Mouse (Mus musculus) kidney, embryonic 14.5 days (tissue): ENCODE measurements at regions not wholly inside any gene's neighbourhood (a gene's known extent, or its start where the extent isn't known, plus 50 kb on each side); places are given as distances from the start of the nearest gene placed in this dataset.
A peak's percentile ranks its signal among the peaks of the same experiment; 100 is the strongest.

Source experiments
- ATAC-seq: fragments of 200-750 bp; cut with Nextera tagmentation; 2 replicates; pipeline ENCODE4 v1.8.0; 2017; ENCODE audit warnings: moderate number of reproducible peaks, mild to moderate bottlenecking, moderate TSS enrichment, moderate library complexity; ENCODE audit not compliant: low FRiP score, low TSS enrichment
- H3K27ac ChIP-seq: fragments of 300-500 bp; sonication (generic); 2 replicates; pipeline ENCODE4 v1.5.1; 2014; ENCODE audit warnings: low read depth, mild to moderate bottlenecking, low read length, moderate library complexity, mixed read lengths
- H3K27me3 ChIP-seq: fragments of 300-500 bp; sonication (generic); 2 replicates; pipeline ENCODE4 v1.6.1; 2014; ENCODE audit warnings: mild to moderate bottlenecking, low read length; ENCODE audit not compliant: control insufficient read depth, insufficient read depth
- H3K36me3 ChIP-seq: fragments of 300-500 bp; sonication (generic); 2 replicates; pipeline ENCODE4 v1.6.1; 2014; ENCODE audit warnings: low read length, mixed read lengths; ENCODE audit not compliant: control insufficient read depth, insufficient read depth
- H3K4me1 ChIP-seq: fragments of 300-500 bp; sonication (generic); 2 replicates; pipeline ENCODE4 v1.6.1; 2014; ENCODE audit warnings: low read length, mixed read lengths; ENCODE audit not compliant: control insufficient read depth, insufficient read depth
- H3K4me2 ChIP-seq: fragments of 300-500 bp; sonication (generic); replicated peaks from 2 replicates; pipeline ENCODE4 v1.6.1; 2014; ENCODE audit warnings: low read depth, mild to moderate bottlenecking, low read length
- H3K4me3 ChIP-seq: fragments of 300-500 bp; sonication (generic); 2 replicates; pipeline ENCODE4 v1.5.1; 2014; ENCODE audit warnings: mild to moderate bottlenecking, low read length
- H3K9ac ChIP-seq: fragments of 300-500 bp; sonication (generic); 2 replicates; pipeline ENCODE4 v1.6.1; 2014; ENCODE audit warnings: low read depth, mild to moderate bottlenecking, low read length, moderate library complexity
- H3K9me3 ChIP-seq: fragments of 300-500 bp; sonication (generic); 2 replicates; pipeline ENCODE4 v1.6.1; 2016; ENCODE audit warnings: low read length; ENCODE audit not compliant: control insufficient read depth
- WGBS: fragments of 180-500 bp; shearing (Covaris S2); extraction: QIAGEN DNeasy Blood & Tissue Kit; methylation state at CpG from one replicate; pipeline ENCODE4 v1.1.7; 2014; 5-methylcytosine and 5-hydroxymethylcytosine counted together

DNA sequence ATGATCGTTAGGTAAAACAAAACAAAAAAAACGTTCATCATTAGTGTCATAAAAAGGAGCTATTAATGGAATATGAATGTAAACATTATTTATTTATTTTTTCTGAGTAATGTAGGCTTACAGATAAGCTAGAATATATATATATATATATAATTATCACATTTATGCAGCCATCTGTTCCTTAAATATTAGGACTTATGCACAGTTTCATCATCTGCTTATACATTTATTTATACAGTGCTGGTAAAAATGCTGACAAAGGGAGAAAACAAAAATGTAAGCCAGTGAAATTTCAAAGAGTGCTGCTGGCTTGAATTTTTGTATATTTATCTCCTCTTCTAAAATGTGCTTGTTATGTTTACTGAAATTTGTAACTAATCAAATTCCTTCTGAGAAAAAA is 4841.7 kb upstream of the Gm7489 start:
- Histone ChIP-seq H3K27me3 (no peaks in the 10 kb centered on the region), H3K36me3 (no peaks in the 10 kb centered on the region), H3K4me2 (no peak overlapping the region), H3K9me3 (no peaks in the 10 kb centered on the region), H3K4me3 (no peak overlapping the region), H3K4me1 (no peaks in the 10 kb centered on the region), H3K27ac (no peak overlapping the region), H3K9ac (no peak overlapping the region)
- ATAC-seq, result no peak
- 73% methylated on average over 2 of the region's 2 CpGs for WGBS

DNA sequence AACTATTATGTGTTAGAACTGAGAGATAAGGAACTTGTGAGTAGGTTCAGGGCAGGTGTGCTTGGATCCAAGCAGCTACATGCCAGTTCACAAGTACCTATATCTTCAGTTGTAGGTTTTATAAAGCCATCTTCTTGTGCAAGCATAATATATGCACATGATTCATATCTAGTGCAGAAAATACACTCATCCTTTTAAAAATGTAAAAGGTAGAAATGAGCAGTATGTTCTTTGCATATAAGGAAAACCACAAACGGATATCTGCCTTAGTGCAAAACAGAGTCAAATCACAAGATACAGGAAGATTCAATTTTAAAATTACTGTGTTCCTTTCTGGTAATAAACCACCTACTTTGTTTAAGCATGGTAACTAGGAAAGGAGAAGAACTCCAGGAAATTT is 4819.6 kb upstream of the Gm7489 start:
- Histone ChIP-seq H3K4me1 (no peaks in the 10 kb centered on the region), H3K9me3 (no peaks in the 10 kb centered on the region), H3K4me3 (no peak overlapping the region), H3K9ac (no peak overlapping the region), H3K36me3 (no peaks in the 10 kb centered on the region), H3K27ac (no peak overlapping the region), H3K4me2 (no peak overlapping the region), H3K27me3 (no peaks in the 10 kb centered on the region)
- ATAC-seq, result no peak
- WGBS, result 86% methylated on average over 1 of the region's 1 CpGs

DNA sequence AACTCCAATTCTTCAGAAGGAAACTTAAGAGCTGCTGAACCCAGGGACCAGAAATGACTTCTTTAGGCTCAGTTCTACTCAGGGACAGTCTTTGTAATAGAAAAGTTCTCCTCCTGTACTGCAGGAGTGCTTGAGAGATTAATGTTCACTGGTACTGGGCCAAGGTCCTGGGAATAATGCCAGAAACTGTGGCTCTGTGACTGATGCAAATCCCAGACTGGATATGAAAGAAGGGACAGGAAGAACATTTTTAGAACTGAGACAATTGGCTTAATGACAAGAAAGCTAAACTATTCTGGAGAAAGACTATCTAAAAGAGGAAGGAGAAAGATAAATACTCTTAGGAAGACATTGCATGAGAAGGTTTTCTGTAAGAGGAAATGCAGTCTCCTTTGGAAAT is 4818.8 kb upstream of the Gm7489 start:
- Histone ChIP-seq H3K9me3 (no peaks in the 10 kb centered on the region), H3K4me1 (no peaks in the 10 kb centered on the region), H3K4me2 (no peak overlapping the region), H3K4me3 (no peak overlapping the region), H3K27ac (no peak overlapping the region), H3K36me3 (no peaks in the 10 kb centered on the region), H3K9ac (no peak overlapping the region), H3K27me3 (no peaks in the 10 kb centered on the region)
- peak; percentile 86; the same call in 1 of the 2 replicates for ATAC-seq

DNA sequence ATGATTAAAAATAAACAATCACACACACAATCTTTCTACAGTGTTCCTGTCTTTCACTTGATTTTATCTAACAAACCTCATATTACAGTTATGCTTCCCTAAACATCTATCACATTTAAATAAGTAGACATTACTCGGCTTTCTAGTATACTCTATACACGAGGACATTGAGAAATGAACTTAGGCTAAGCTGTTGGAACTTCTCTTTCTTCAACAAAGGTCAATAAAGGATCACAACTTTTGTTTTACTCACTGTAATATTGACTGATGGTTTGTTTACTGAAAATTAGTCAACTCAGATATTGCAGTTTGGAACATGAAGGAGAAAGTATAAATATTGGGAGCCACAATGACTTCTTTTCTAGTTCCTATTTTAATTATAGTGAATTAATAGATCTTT is 4818.3 kb upstream of the Gm7489 start:
- Histone ChIP-seq H3K27me3 (no peaks in the 10 kb centered on the region), H3K9ac (no peak overlapping the region), H3K4me3 (no peak overlapping the region), H3K4me1 (no peaks in the 10 kb centered on the region), H3K36me3 (no peaks in the 10 kb centered on the region), H3K27ac (no peak overlapping the region), H3K9me3 (no peaks in the 10 kb centered on the region), H3K4me2 (no peak overlapping the region)
- ATAC-seq, result no peak
- 58% methylated on average over 2 of the region's 2 CpGs for WGBS
